Mouse (Mus musculus): ENCODE measurements around the gene Dgkg. TPM values are rescaled to one million over a fixed set of nuclear protein-coding genes. Genes with fewer than 3 reads are reported as not detected.

Gene Dgkg
- polyA plus RNA-seq, 1 experiment: 44.3 TPM

- H3K27ac ChIP-seq (ENCODE audit: insufficient read depth, low read length): no peak overlapping the region
- WGBS: 89% methylated on average over 4 of the region's 4 CpGs
- peaks cover 8% of the 10 kb centered on the region for H3K4me1 ChIP-seq (ENCODE audit: control insufficient read depth, insufficient read depth, low read length)
- TF ChIP-seq CTCF (IDR thresholded peaks at IDR 0.05; ENCODE audit: borderline replicate concordance, insufficient read depth, low read depth, low read length): no peak
- TF ChIP-seq POLR2A (IDR thresholded peaks at IDR 0.05; ENCODE audit: borderline replicate concordance, insufficient read depth, low read length): no peak
- H3K4me3 ChIP-seq (replicated peaks; ENCODE audit: insufficient read depth, low read depth, low read length): no peak overlapping the region
- no peaks in the 10 kb centered on the region for H3K27me3 ChIP-seq (ENCODE audit: control insufficient read depth, insufficient read depth, low read length)
- no peak for DNase-seq
Measured at GRCm38 (mm10) chr16:22629900-22630299, 27.1 kb downstream of the Dgkg start.

- peaks cover 17% of the 10 kb centered on the region for H3K4me1 ChIP-seq (ENCODE audit: control insufficient read depth, insufficient read depth, low read length)
- no peak for DNase-seq
- H3K4me3 ChIP-seq (replicated peaks; ENCODE audit: insufficient read depth, low read depth, low read length): no peak overlapping the region
- no peak for TF ChIP-seq POLR2A (IDR thresholded peaks at IDR 0.05; ENCODE audit: borderline replicate concordance, insufficient read depth, low read length)
- no peak for TF ChIP-seq CTCF (IDR thresholded peaks at IDR 0.05; ENCODE audit: borderline replicate concordance, insufficient read depth, low read depth, low read length)
- no peak overlapping the region for H3K27ac ChIP-seq (ENCODE audit: insufficient read depth, low read length)
- 95% methylated on average over 5 of the region's 5 CpGs for WGBS
- no peaks in the 10 kb centered on the region for H3K27me3 ChIP-seq (ENCODE audit: control insufficient read depth, insufficient read depth, low read length)
Measured at GRCm38 (mm10) chr16:22625987-22626386, 31.0 kb downstream of the Dgkg start.

- no peak overlapping the region for H3K27ac ChIP-seq (ENCODE audit: insufficient read depth, low read length)
- 47% methylated on average over 5 of the region's 5 CpGs for WGBS
- peak in 1 of 2 experiments; percentile 36 for DNase-seq
- H3K4me3 ChIP-seq (replicated peaks; ENCODE audit: insufficient read depth, low read depth, low read length): no peak overlapping the region
- TF ChIP-seq CTCF (IDR thresholded peaks at IDR 0.05; ENCODE audit: borderline replicate concordance, insufficient read depth, low read depth, low read length): no peak
- no peak for TF ChIP-seq POLR2A (IDR thresholded peaks at IDR 0.05; ENCODE audit: borderline replicate concordance, insufficient read depth, low read length)
- H3K27me3 ChIP-seq (ENCODE audit: control insufficient read depth, insufficient read depth, low read length): no peaks in the 10 kb centered on the region
- H3K4me1 ChIP-seq (ENCODE audit: control insufficient read depth, insufficient read depth, low read length): peaks cover 17% of the 10 kb centered on the region; the same call in 1 of the 2 replicates
Measured at GRCm38 (mm10) chr16:22625412-22625811, 31.6 kb downstream of the Dgkg start.

- Histone ChIP-seq H3K27ac (ENCODE audit: insufficient read depth, low read length) (no peak overlapping the region), H3K27me3 (ENCODE audit: control insufficient read depth, insufficient read depth, low read length) (no peaks in the 10 kb centered on the region), H3K4me3 (replicated peaks; ENCODE audit: insufficient read depth, low read depth, low read length) (no peak overlapping the region), H3K4me1 (ENCODE audit: control insufficient read depth, insufficient read depth, low read length) (peaks cover 17% of the 10 kb centered on the region; the same call in 1 of the 2 replicates)
- WGBS: 17% methylated on average over 9 of the region's 9 CpGs
- TF ChIP-seq CTCF (IDR thresholded peaks at IDR 0.05; ENCODE audit: borderline replicate concordance, insufficient read depth, low read depth, low read length): no peak
- no peak for TF ChIP-seq POLR2A (IDR thresholded peaks at IDR 0.05; ENCODE audit: borderline replicate concordance, insufficient read depth, low read length)
- peak; percentile 63 to 72 for DNase-seq
Measured at GRCm38 (mm10) chr16:22622286-22622685, 34.7 kb downstream of the Dgkg start.

DNA sequence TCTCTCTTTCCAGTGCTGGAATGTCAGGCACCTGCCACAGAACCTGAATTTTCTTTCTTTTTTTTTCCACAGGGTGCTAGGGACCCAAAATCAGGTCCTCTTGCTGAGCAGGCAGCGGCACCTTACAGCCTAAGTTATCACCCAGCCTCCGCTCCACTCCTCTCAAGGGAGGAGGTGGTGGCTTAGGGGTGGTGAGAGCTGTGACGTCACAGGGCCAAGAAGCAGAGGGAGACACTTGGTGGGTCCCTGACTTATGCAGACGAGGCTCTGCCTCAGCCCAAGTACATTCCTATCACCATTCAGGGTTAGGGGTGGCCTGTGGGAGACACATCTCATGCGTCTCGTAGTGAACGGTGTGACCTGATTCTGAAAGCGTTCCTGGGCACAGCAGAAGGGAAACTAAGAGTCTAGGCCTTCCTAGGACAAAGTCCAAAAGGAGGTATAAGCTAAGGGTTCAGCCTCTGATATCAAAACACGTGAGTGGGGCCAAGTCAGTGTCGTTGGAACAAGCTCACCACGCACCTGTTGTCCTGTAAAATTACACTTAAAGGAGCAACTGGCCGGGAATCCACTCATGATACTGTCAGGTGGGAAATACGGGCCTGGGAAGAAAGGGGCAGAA lies 35.6 kb downstream of the Dgkg start:
- no peak for DNase-seq
- 78% methylated on average over 13 of the region's 13 CpGs for WGBS
- Histone ChIP-seq H3K4me1 (ENCODE audit: control insufficient read depth, insufficient read depth, low read length) (peaks cover 17% of the 10 kb centered on the region; the same call in 1 of the 2 replicates), H3K4me3 (replicated peaks; ENCODE audit: insufficient read depth, low read depth, low read length) (no peak overlapping the region), H3K27me3 (ENCODE audit: control insufficient read depth, insufficient read depth, low read length) (no peaks in the 10 kb centered on the region), H3K27ac (ENCODE audit: insufficient read depth, low read length) (no peak overlapping the region)
- TF ChIP-seq POLR2A (IDR thresholded peaks at IDR 0.05; ENCODE audit: borderline replicate concordance, insufficient read depth, low read length) (no peak), CTCF (IDR thresholded peaks at IDR 0.05; ENCODE audit: borderline replicate concordance, insufficient read depth, low read depth, low read length) (no peak)

DNA sequence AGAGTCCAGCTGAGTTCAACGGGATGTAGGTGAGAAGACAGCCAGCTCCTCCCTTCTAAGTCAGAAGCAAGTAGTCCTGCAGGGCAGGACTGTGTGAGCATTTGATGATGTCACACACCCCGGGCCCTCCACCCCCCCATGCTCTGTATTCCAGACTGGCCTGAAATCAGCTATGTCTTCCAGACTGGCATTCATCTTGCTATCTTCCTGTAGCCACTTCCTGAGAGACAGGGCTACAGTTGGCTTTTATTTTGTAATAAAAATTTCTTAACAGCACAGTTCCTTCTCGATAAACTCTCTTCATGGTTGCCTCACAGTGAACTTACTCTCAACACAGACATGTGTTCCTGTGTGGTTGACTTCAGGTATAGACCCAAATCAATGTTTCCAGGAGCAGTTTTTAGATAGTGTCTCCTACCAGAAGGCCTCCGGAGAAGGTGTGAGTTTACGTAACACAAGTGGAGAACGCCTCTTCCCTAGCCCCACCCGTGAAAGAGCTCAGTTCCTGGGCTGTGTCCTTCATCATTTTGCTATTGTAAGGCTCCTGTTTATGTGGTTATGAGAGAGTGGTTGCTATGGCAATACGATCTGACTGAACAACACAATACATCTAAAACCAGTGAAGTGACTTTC lies 38.5 kb downstream of the Dgkg start:
- Histone ChIP-seq H3K4me3 (replicated peaks; ENCODE audit: insufficient read depth, low read depth, low read length) (no peak overlapping the region), H3K27me3 (ENCODE audit: control insufficient read depth, insufficient read depth, low read length) (no peaks in the 10 kb centered on the region), H3K4me1 (ENCODE audit: control insufficient read depth, insufficient read depth, low read length) (peaks cover 6% of the 10 kb centered on the region; the same call in 1 of the 2 replicates), H3K27ac (ENCODE audit: insufficient read depth, low read length) (no peak overlapping the region)
- 75% methylated on average over 8 of the region's 8 CpGs for WGBS
- no peak for DNase-seq
- TF ChIP-seq POLR2A (IDR thresholded peaks at IDR 0.05; ENCODE audit: borderline replicate concordance, insufficient read depth, low read length) (no peak), CTCF (IDR thresholded peaks at IDR 0.05; ENCODE audit: borderline replicate concordance, insufficient read depth, low read depth, low read length) (no peak)

GRCm38 (mm10) chr16:22615805-22616204 lies 41.2 kb downstream of the Dgkg start:
- 90% methylated on average over 4 of the region's 4 CpGs for WGBS
- Histone ChIP-seq H3K27ac (ENCODE audit: insufficient read depth, low read length) (no peak overlapping the region), H3K27me3 (ENCODE audit: control insufficient read depth, insufficient read depth, low read length) (no peaks in the 10 kb centered on the region), H3K4me1 (ENCODE audit: control insufficient read depth, insufficient read depth, low read length) (no peaks in the 10 kb centered on the region), H3K4me3 (replicated peaks; ENCODE audit: insufficient read depth, low read depth, low read length) (no peak overlapping the region)
- TF ChIP-seq CTCF (IDR thresholded peaks at IDR 0.05; ENCODE audit: borderline replicate concordance, insufficient read depth, low read depth, low read length) (no peak), POLR2A (IDR thresholded peaks at IDR 0.05; ENCODE audit: borderline replicate concordance, insufficient read depth, low read length) (no peak)
- DNase-seq: no peak

Measured in cerebellum, adult 2 months (tissue).